Mouse (Mus musculus) left cerebral cortex, postnatal 10 days (tissue): Measurements from ENCODE around the gene Hcn3. TPM values are rescaled to one million over a fixed set of nuclear protein-coding genes. Genes with fewer than 3 reads are reported as not detected.
"Not testable (repeated sequence)": the region's sequence is repeated elsewhere in the genome, so short reads cannot be mapped to it uniquely, and the experiment has no call there.

Source experiments
- DNase-seq, 2 experiments: peaks; one replicate each; pipeline ENCODE4 v3.0.0; 2021 to 2022; ENCODE audit warnings: low spot score in 2 of 2, mixed read lengths in 1 of 2; ENCODE audit errors: extremely low spot score in 1 of 2
- intact Hi-C: fragments of 180-260 bp; cut with DNase I; formaldehyde crosslinking; loops from one replicate; pipeline ENCODE4 v1.15.1; 2025
- total RNA-seq, 2 experiments: library from RNA; stranded (reverse); gene quantifications; 2 replicates each; pipeline ENCODE4 v1.2.3; 2021

Hcn3 gene
- total RNA-seq, 2 experiments from 2014 or later, result 37.0 to 48.6 TPM

- intact Hi-C loops, result no loop called here
- DNase-seq, result peak; percentile 91 to 93
Measured at GRCm38 (mm10) chr3:89183058-89183958, 23.3 kb upstream of the Hcn3 start, which contains the start of gene Fam189b. Gene Fam189b (plus strand): TSS chr3:89183143.

- DNase-seq, result no peak
- intact Hi-C loops, result no loop called here
Measured at GRCm38 (mm10) chr3:89182531-89183057, 22.6 kb upstream of the Hcn3 start.

DNA sequence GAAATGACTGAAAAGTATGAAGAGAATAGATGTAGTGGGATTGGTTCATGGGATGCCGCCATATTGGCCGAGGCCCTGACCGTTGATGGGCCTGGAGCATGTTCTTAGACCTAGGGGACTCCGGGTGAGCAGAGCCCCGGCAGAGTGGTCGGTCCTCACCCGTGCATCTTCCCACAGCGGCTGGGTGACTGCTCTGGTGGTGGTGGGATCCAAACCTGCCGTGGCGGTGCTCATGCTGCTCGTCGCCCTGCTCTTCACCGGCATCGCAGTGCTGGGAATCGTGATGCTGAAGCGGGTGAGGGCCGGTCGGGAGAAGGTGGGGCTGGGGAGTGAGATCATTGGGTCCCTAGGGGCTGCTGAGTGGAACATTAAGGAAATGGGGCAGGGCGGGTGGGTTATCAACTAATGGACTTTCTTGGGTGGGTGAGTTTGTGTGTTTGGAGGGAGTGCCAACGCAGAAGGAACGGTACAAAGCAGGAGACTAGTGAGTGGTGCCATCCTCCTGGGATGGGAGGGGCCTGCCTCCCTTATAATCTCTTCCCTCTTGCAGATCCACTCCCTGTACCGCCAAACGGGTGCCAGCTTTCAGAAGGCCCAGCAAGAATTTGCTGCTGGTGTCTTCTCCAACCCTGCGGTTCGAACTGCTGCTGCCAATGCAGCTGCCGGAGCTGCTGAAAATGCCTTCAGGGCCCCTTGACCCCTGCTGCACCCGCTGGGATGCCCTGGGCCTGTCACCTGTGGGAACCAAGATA lies 21.9 kb upstream of the Hcn3 start:
- intact Hi-C loops, result no loop called here
- DNase-seq, result no peak

GRCm38 (mm10) chr3:89179056-89179455 lies 19.1 kb upstream of the Hcn3 start:
- intact Hi-C loops, result no loop called here
- DNase-seq, result peak in 1 of 2 experiments; percentile 22

- DNase-seq, result no peak
- intact Hi-C loops, result no loop called here
Measured at GRCm38 (mm10) chr3:89178107-89178385, 18.1 kb upstream of the Hcn3 start.

- intact Hi-C loops, result no loop called here
- peak; percentile 89 to 90 for DNase-seq
Measured at GRCm38 (mm10) chr3:89177242-89178106, 17.5 kb upstream of the Hcn3 start, which contains the start of gene Scamp3. Gene Scamp3 (plus strand): TSS chr3:89177473.

- no peak for DNase-seq
- intact Hi-C loops, result no loop called here
Measured at GRCm38 (mm10) chr3:89176421-89176820, 16.4 kb upstream of the Hcn3 start.

DNA sequence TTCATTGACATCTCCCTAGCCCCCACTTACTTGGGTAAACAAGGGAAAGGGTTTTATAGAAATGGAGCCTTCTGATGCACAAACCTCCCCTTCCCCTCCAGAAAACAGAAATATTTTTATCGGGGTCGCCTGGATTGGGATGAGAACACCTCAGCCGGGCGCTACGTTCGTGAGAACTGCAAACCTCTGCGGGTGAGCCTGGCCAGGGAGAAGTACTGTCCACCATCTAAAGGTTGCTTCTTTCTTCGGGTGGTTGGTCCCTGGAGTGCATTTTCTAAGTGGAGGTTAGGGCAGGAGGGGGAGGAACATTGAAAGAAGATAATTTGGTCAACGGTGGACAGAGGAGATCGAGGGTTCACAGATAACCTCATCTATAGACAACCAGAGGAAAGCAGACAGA lies 15.5 kb upstream of the Hcn3 start:
- intact Hi-C loops, result no loop called here
- no peak for DNase-seq

DNA sequence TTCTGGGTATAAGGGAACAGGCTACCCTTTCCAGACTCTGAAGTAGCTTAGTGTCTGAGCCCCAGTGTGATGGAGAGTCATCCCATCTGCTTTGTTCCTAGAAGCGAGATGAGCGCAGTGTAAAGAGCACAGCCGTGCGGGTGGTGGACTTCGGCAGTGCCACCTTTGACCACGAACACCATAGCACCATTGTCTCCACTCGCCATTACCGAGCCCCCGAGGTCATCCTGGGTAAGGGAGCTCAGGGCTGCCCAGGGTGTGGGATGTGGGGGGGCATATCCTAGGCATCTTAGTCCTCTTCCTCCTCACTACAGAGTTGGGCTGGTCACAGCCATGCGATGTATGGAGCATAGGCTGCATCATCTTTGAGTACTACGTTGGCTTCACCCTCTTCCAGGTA lies 14.8 kb upstream of the Hcn3 start:
- intact Hi-C loops, result no loop called here
- DNase-seq, result no peak

DNA sequence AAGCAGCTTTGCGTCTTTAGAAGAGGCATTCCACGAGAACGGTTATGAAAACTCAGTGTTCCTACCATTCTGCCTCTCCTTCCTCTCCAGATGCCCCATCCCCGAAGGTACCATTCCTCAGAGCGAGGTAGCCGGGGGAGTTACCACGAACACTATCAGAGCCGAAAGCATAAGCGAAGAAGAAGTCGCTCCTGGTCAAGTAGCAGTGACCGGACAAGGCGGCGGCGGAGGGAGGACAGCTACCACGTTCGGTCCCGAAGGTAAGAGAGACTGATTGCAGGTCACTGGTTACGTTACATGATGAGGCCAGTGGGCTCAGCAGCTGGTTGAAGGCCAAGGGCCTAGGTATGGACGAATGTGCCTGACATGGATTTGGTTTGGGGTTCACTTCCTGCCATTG lies 6.9 kb upstream of the Hcn3 start:
- intact Hi-C loops, result no loop called here
- no peak for DNase-seq

DNA sequence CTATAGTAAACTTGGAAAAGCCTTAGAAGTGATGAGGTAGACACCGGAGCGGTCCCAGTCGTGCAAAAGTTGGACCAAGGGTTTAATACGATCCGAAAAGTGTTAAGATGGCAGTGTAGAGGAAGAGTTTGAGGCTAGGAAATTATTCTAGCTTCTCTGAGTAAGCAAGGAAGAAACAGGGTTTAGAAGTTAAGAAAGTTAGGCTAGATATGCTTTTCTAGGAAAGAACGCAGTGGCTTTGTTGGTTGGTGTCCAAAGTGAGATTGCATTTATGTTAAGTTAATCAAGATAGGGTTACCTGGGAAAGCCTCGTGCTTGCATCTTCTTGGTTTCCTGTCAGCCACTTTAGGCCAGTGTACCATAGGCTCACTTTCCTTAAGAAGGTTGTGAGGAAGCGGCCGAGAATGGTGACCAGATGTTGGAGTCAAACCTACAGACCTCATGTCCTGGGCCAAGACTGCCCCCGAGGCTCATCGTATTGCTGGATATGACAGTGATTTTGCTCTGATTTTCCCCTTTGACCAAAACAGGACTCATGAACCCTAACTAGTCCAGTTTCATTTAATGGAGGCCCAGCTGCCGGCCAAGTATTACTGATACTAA lies 5.4 kb upstream of the Hcn3 start:
- intact Hi-C loops, result no loop called here
- DNase-seq, result no peak

GRCm38 (mm10) chr3:89164506-89165267 lies 4.7 kb upstream of the Hcn3 start, which contains the start of gene Clk2:
Gene Clk2 (plus strand): TSS chr3:89164795.
- peak; percentile 90 to 96 for DNase-seq
- intact Hi-C loops, result no loop called here

DNA sequence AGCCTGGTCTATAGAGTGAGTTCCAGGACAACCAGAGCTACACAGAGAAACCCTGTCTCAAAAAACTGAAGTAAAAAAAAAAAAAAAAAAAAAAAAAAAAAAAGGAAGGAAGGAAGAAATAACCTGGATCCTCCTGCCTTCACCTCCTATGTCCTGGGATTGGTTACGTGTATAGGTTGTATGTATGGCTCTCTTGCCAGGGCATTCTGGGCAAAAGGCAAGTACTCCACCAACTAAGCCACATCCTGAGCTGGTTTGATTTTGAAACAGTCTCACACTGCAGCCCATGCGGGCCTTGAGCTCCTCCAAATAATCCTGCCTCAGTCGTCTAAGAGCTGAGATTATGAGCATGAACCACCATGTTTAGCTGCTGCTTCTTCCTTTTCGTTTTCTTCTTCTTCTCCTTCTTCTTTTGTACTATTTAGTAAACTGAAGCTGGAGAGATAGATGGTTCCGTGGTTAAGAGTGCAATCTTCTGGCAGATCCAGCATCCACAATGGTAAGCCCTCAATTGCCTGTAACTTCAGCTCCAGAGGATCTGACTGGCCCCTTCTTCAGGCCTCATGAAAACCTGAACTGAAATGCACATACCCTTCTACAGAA lies 3.7 kb upstream of the Hcn3 start:
- no peak for DNase-seq
- intact Hi-C loops, result no loop called here

DNA sequence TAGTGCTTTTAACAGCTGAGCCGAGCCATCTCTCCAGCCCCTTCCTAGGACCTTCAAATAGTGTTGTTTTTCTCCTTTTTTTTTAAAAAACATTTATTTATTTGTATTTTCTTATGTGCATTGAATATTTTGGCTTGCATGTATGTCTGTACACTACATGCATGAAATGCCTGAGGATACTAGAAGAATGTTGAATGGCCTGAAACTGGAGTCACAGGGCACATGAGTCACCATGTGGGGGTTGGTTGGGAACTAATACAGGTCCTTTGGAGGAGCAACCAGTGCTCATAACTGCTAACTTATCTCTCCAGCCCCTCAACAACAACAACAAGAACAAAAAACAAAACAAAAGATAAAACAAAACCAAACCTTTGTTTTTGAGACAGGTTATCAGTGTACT lies 3.1 kb upstream of the Hcn3 start:
- intact Hi-C loops, result no loop called here
- no peak for DNase-seq

- intact Hi-C loops, result no loop called here
- DNase-seq, result no peak
Measured at GRCm38 (mm10) chr3:89161786-89162185, 1.8 kb upstream of the Hcn3 start.

DNA sequence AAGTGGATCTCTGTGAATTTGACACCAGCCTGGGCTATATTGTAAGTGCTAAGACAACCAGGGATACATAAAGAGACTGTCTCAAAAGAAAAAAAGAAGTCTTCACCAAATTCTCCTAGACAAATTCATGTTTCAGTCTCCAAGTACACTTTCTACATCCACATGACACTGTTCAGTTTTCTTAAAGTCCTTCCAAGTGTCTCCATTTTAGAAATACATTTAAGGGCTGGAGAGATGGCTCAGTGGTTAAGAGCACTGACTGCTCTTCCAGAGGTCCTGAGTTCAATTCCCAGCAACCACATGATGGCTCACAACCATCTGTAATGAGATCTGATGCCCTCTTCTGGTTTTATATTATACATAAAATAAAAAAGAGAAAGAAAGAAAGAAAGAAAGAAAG lies 1.2 kb upstream of the Hcn3 start:
- DNase-seq, intact Hi-C loops: not testable (repeated sequence)

DNA sequence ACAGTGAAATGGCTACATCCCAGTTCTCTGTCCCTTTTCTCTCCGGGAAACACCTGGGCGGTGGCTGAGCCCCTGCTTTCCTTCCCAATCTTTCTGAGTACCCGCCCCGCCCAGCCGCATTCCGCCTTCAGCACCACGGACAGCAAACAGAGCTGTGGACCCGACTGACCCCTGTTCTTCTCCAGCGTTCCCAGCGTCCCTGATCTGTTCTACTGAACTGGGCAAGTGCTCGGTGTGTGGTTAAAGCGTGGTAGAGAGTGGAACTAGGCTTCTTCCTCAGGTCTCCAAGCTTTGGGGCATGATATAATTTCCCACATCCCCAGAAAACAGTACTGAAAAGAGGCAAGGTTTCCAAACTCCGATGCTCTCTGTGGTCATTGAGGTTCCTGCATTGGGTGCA lies 785 bp downstream of the Hcn3 start:
- DNase-seq, result peak in 1 of 2 experiments; percentile 67
- intact Hi-C loops, result loop anchor here (2.0 to 5.0 kb wide), 2 partner anchors 42 to 68 kb away; no protein-coding TSS in a partner anchor
